Mouse (Mus musculus) retina, embryonic 14.5 days (tissue): ENCODE results near the gene Ddx27.

Experiments
- DNase-seq: peaks from one replicate; pipeline ENCODE4 v3.0.0-alpha.2; 2015; ENCODE audit warnings: low spot score

Gene Ddx27

GRCm38 (mm10) chr2:167028553-167028952 is 13.6 kb downstream of the Ddx27 start:
- no peak for DNase-seq

DNA sequence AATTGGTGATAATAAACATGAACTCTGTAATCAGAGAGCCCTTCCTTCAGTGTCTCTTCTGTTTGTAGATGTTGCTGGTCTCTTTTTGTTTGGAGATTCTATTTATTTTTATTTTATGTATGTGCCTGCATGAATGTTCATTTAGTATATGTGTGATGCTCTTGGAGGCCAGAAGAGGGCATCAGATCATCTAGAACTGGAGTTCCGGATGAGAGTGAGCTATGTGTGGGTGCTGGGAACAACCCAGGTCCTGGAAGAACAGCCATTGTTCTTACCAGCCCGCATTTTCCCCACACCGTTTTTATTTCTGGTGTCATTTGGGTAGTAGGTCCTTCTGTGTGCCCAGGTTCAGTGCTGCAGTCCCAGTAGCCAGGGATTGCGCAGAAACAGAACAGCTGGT is 15.5 kb downstream of the Ddx27 start:
- DNase-seq = no peak

DNA sequence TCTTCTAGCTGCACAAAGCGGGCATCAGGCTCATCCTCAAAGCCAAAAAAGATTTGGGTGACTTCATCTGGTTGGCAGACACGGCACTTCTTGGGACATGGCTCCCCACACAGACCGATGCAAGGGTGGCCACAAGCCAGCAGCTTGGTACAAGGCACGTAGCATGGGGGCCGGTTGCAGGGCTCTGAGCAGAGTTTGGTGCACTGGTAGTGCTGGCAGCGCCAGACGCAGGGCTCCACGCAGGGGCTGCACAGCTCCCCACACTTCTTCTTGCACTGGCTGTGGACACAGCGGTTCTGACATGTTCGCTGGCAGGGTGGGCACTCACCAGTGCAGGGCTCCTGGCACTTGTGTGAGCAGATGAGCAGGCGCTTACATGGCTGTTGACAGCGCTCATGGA is 22.7 kb downstream of the Ddx27 start:
- DNase-seq = no peak

DNA sequence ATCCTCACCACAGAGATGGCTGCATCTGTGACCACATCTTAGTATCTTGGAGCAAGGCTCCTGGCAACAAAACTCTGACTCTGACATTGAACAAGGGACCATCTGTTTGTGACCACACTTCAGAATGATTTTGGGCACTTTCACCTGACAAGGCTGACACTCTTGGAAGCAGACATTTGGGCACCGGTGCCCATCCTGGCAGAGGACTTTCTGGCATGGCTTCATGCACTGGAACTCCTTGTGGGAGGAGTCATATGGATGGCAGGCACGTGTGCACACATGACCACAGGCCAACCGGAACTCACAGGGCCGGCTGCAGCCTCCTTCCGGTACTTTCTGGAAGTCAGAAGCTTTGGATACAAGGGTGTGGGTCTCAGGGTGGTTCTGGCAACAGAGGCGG is 23.3 kb downstream of the Ddx27 start:
- DNase-seq = no peak

GRCm38 (mm10) chr2:167038716-167039115 is 23.7 kb downstream of the Ddx27 start:
- no peak for DNase-seq

- no peak for DNase-seq
Observed at GRCm38 (mm10) chr2:167039386-167039785, 24.4 kb downstream of the Ddx27 start.

GRCm38 (mm10) chr2:167043400-167044121 is 28.6 kb downstream of the Ddx27 start:
- no peak for DNase-seq

DNA sequence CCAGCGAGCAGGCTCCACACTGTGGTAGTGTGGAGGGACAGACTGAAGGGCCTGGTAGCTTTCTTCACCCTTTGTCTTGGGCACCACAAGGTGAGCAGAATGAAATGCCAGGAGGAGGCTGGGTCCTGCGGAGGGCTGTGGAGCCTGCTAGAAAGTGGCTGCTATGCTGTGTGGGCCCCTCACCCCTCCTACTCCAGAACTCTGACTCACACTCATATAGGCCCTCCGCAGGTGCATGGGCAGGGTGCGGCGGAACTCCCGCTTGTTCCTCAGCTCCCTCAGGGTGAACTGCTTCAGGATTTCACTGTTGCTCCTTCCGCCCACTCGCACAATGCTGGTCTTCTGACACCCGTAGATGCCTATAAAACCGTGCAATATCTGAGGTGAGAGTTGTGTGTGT is 33.2 kb downstream of the Ddx27 start:
- DNase-seq = no peak

DNA sequence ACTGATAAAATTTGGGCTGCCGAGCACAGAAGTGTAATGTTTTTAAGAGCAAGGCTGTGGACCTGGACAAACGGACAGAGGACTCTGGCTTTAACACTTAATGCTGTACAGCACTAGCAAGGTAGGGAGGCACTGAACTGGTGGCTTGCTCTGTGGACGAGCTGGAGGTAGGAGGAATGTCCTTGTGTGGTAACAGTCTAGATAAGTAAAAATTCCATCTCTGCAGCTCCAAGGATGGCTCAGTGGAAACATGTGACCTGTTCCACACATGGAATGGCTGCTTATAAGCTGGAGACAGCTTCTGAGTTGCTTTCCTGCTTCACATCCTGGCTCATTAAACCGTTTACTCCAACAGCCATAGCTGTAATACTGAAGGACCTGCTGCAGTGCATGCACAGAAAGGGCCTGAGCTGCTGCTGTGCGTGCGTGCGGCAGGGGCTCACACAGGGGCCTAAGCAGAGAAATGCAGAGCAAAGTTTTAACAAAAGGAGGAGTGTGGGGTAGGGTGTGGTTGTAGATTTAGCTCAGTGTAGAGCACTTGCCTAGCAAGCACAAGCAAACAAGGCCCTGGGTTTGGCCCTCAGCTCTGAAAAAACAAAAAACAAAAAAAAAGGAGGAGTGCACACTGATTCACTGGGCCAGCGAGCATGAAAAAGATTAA is 33.8 kb downstream of the Ddx27 start:
- DNase-seq = no peak

DNA sequence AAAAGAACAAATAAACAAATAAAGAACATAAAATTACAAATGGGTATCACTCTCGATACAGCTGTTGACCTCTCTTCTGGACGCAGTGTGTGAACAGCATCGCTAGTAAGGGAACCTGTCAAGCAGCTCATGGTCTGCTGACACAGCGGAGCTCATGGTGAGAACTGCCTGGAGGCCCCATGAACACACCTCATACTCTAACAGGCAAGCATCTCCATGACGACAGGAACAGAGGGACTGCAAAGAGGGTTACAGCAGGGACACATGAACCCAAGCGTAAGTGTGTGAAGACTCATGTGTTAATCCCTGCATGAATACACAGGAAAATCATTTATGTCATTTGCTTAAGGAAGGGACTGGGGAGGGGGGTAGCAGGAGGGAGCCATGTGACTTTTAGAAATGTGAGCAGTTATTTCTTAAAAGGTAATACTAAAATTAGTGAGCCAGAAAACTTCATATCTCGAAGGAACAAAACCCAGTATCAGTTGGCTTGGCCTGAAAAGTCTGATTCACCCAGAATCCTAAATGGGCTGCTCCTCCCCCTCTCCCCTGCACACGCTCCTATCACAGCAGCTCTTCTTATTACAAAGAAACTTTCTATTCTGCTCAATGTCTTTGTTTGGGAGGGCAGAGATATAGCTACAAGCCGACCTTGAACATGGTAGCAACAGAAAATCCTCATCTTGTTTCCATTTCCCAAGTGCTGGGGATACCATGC is 38.3 kb downstream of the Ddx27 start:
- peak; percentile 73 for DNase-seq

GRCm38 (mm10) chr2:167055386-167055785 is 40.4 kb downstream of the Ddx27 start:
- no peak for DNase-seq

DNA sequence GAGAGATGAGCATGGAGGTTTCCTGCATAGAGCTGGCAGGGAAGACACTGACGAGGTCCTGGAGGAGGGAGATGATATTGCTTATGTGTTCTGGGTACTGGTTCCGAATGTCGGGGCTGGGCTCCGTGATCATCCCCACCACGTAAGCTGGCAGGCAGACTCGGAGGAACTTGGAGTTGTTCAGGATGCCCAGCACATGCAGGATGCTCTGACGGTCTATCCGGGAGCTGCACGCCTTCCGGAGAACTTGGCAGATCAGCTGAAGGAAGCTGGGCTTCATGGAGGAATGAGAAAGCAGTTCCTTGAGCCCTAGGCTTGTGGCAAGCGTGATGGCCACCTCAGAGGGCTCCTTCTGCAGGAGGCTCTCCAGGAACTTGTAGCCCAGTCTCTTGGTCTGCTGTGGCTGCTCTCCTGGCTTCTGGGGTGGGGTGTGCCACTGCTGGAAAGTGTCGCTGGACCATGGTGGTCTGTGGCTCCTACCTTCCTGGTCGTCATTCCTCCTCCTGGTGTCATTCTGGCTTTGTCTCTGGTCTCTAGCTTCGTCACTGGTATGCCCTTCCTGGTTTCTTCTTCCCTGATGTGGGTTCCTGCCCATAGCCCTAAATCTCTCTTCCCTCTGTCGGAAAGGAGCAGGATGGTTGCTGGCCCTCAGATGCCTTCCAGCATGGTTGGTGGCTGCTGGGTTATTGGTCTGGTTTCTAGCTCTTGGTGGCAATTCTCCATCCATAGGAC is 41.4 kb downstream of the Ddx27 start:
- DNase-seq = no peak

DNA sequence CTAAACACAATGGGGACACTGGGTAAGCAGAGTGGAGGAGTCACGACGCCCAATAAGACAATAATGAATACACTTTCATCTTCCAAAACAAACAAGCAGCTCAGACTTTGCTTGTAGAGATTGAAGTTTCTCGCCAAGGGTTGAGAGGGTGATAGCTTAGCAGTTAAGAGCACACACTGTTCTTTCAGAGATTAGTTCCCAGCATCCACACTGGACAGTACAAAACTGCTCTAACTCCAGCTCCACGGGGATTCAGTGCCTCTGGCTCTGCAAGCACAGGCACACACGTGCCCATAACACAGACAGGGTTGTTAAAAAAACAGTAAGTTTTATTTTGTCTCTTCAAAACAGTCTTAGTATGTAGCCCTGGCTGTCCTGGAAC is 41.9 kb downstream of the Ddx27 start:
- DNase-seq = no peak

DNA sequence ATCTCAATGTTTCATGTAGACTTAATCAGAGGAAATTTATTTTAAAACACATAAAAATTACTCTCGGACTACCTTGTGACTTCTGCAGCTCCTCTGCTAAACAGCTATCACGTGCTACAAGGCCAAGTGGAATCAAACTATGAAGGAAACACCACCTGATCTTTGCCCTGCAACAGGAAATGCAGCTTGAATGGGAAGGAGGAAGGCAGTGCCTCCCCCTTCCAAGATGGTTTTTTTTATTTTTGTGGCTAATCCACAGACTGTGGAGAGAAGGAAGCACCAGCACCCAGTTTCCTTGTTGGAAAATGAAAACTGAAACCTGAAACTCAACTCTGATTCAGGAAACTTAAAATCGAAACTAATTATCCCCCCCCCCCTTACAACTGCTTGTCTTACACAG is 43.2 kb downstream of the Ddx27 start:
- DNase-seq = no peak

- no peak for DNase-seq
Observed at GRCm38 (mm10) chr2:167058814-167059387, 43.9 kb downstream of the Ddx27 start.

DNA sequence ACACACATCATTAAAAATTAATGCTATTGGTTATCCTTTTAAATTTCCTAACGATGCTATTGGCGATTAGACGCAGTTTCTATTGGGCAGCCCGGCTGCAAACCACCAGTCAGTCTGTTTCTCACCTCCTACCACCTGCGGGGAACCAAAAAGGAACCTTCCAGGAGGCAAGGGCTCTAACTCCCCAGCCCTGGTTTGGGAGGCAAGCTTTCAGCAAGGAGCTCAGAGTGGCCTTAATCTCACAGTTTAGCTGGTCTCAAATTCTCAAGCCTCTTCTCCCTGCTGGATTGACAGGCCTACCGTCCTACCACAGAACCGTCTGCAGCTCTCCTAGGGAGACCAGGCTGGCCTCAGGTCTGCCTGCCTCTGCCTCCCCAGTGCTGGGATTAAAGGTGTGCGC is 44.5 kb downstream of the Ddx27 start:
- no peak for DNase-seq

- no peak for DNase-seq
Observed at GRCm38 (mm10) chr2:167059960-167060359, 45.0 kb downstream of the Ddx27 start.

GRCm38 (mm10) chr2:167060360-167060759 is 45.4 kb downstream of the Ddx27 start:
- DNase-seq = no peak

- no peak for DNase-seq
Observed at GRCm38 (mm10) chr2:167060761-167061160, 45.8 kb downstream of the Ddx27 start.

- DNase-seq = no peak
Observed at GRCm38 (mm10) chr2:167061381-167062034, 46.5 kb downstream of the Ddx27 start.

- DNase-seq = peak; percentile 88
Observed at GRCm38 (mm10) chr2:167062497-167062911, 47.5 kb downstream of the Ddx27 start.
